Mouse (Mus musculus) forebrain, postnatal 0 days (tissue): Measurements from ENCODE around the gene Osbpl2. TPM values are rescaled to one million over a fixed set of nuclear protein-coding genes. Genes with fewer than 3 reads are reported as not detected.

Experiments
- ATAC-seq: fragments of 200-750 bp; cut with Nextera tagmentation; 2 replicates; pipeline ENCODE4 v1.8.0; 2017; ENCODE audit warnings: mild to moderate bottlenecking, moderate library complexity
- DNase-seq: peaks from one replicate; pipeline ENCODE4 v3.0.0-alpha.2; 2015
- H3K27ac ChIP-seq: fragments of 300-500 bp; sonication (generic); 2 replicates; pipeline ENCODE4 v1.5.1; 2014; ENCODE audit warnings: low read depth, mild to moderate bottlenecking, antibody characterized with exemption, low read length, moderate library complexity, mixed read lengths
- H3K27me3 ChIP-seq: fragments of 300-500 bp; sonication (generic); 2 replicates; pipeline ENCODE4 v1.6.1; 2014; ENCODE audit warnings: mild to moderate bottlenecking, low read length, mixed read lengths; ENCODE audit not compliant: insufficient read depth
- H3K36me3 ChIP-seq: fragments of 300-500 bp; sonication (generic); 2 replicates; pipeline ENCODE4 v1.6.1; 2014; ENCODE audit warnings: mild to moderate bottlenecking, moderate library complexity; ENCODE audit not compliant: insufficient read depth
- H3K4me1 ChIP-seq: fragments of 300-500 bp; sonication (generic); 2 replicates; pipeline ENCODE4 v1.6.1; 2014; ENCODE audit warnings: antibody characterized with exemption; ENCODE audit not compliant: insufficient read depth
- H3K4me2 ChIP-seq: fragments of 300-500 bp; sonication (generic); 2 replicates; pipeline ENCODE4 v1.6.1; 2014; ENCODE audit warnings: low read depth, mild to moderate bottlenecking, moderate library complexity
- H3K4me3 ChIP-seq: fragments of 300-500 bp; sonication (generic); 2 replicates; pipeline ENCODE4 v1.5.1; 2014; ENCODE audit warnings: low read depth, low read length, mixed read lengths
- H3K9ac ChIP-seq: fragments of 300-500 bp; sonication (generic); 2 replicates; pipeline ENCODE4 v1.6.1; 2014; ENCODE audit warnings: mild to moderate bottlenecking
- H3K9me3 ChIP-seq: fragments of 300-500 bp; sonication (generic); 2 replicates; pipeline ENCODE4 v1.6.1; 2016; ENCODE audit warnings: low read length
- CTCF ChIP-seq: sonication (generic); IDR thresholded peaks from 2 replicates; pipeline ENCODE4 v1.5.1; 2016; ENCODE audit warnings: antibody characterized with exemption, control low read depth, low read depth
- WGBS: fragments of 180-500 bp; shearing (Covaris S2); extraction: QIAGEN DNeasy Blood & Tissue Kit; methylation state at CpG from one replicate; pipeline ENCODE4 v1.1.7; 2014; 5-methylcytosine and 5-hydroxymethylcytosine counted together
- polyA plus RNA-seq: library from polyadenylated mRNA; unstranded; fragments of >200 nt; fragmentation: Nextera tagmentation; extraction: Ambion mirVana; gene quantifications from 2 replicates; pipeline ENCODE4 v1.2.1, GENCODE M21; 2015
- total RNA-seq: library from RNA; depleted of rRNA; stranded (reverse); fragments of >200 nt; gene quantifications from 2 replicates; pipeline ENCODE4 v1.2.3, GENCODE M21; 2014

Osbpl2 gene
- total and polyA plus RNA-seq, 2 experiments from 2014 or later: 64.2 to 69.8 TPM

DNA sequence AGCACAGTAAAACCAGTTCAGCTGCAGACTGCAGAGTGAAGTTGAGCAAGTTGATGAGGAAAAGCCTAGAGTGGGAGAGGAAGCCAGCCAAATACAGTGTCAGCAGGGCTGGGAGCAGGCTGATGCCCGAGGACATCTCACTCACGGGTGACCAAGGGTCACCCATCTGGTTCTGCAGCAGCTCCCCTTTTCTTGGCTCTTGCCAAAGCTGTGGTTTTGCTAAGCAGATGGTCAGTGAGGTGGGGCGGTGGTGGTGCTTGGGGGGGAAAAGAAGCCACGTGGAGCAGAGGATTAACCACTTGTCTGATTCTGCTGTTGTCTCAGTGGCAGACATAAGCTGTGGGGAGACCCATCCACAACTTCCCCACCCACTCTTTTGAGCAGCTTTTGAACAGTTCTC lies 7.1 kb downstream of the Osbpl2 start:
- ATAC-seq (peak; percentile 27; the same call in 1 of the 2 replicates), DNase-seq (no peak)
- WGBS: 12% methylated on average over 4 of the region's 4 CpGs
- H3K36me3 ChIP-seq: 0 out of 2 replicates have a peak, but pooled peaks cover 4% of the 10 kb centered on the region
- H3K4me2 ChIP-seq: no peak overlapping the region
- no peaks in the 10 kb centered on the region for H3K4me1 ChIP-seq
- H3K27ac ChIP-seq: no peak overlapping the region
- H3K27me3 ChIP-seq: no peaks in the 10 kb centered on the region
- H3K9me3 ChIP-seq: no peaks in the 10 kb centered on the region
- H3K4me3 ChIP-seq: no peak overlapping the region
- no peak for TF ChIP-seq CTCF
- H3K9ac ChIP-seq: no peak overlapping the region

DNA sequence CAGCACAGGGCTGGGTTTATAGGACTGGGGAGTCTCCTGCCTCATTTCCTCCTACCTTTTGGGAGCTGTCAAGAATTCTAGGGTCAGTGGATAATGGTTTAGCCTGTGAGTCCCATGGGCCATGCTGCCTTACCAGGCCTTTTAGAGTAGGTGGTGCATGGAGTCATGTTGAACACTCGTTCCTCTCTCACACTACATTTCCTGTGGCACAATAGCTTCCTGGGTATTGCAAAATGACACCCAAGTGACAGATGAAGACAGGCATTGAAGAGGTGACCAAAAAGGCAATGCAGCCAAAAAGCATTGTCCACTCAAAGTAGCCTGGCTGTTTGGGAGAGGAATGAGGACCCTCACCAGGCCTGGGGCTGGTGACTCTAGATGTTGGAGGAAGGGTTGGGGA lies 8.6 kb downstream of the Osbpl2 start:
- H3K27me3 ChIP-seq: no peaks in the 10 kb centered on the region
- 65% methylated on average over 1 of the region's 1 CpGs for WGBS
- H3K4me2 ChIP-seq: no peak overlapping the region
- 0 out of 2 replicates have a peak, but pooled peaks cover 4% of the 10 kb centered on the region for H3K36me3 ChIP-seq
- no peak for ATAC-seq
- H3K27ac ChIP-seq: no peak overlapping the region
- no peak for TF ChIP-seq CTCF
- no peak for DNase-seq
- no peaks in the 10 kb centered on the region for H3K9me3 ChIP-seq
- no peak overlapping the region for H3K9ac ChIP-seq
- H3K4me1 ChIP-seq: no peaks in the 10 kb centered on the region
- no peak overlapping the region for H3K4me3 ChIP-seq

GRCm38 (mm10) chr2:180133231-180133630 lies 14.1 kb downstream of the Osbpl2 start:
- Histone ChIP-seq H3K9ac (no peak overlapping the region), H3K4me3 (no peak overlapping the region), H3K27me3 (no peaks in the 10 kb centered on the region), H3K4me1 (no peaks in the 10 kb centered on the region), H3K36me3 (peaks cover under 1% of the 10 kb centered on the region; the same call in 1 of the 2 replicates), H3K4me2 (no peak overlapping the region), H3K9me3 (no peaks in the 10 kb centered on the region), H3K27ac (no peak overlapping the region)
- no peak for DNase-seq
- no peak for ATAC-seq
- 99% methylated on average over 4 of the region's 4 CpGs for WGBS
- TF ChIP-seq CTCF: no peak

DNA sequence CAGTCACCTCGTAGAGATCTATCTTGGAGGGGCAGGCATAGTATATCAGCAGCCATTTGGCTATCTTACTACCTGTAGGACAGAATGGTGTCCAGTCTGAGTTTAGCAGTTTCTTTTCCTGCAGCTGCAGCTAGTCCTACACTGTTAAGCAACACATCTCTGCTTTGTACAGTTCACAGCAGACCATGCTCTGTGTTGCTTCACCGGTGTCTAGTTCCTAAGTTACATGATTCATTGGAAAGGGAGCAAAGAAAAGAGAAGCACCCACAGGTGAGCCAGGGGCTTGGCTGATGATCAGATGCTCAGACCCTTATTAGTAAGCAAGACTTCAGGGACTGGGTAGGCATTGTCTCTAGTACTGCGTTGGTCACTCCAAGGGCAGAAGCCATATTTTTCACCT lies 14.8 kb downstream of the Osbpl2 start:
- no peak overlapping the region for H3K4me3 ChIP-seq
- H3K9ac ChIP-seq: no peak overlapping the region
- no peaks in the 10 kb centered on the region for H3K4me1 ChIP-seq
- no peaks in the 10 kb centered on the region for H3K9me3 ChIP-seq
- peaks cover 8% of the 10 kb centered on the region for H3K36me3 ChIP-seq
- H3K4me2 ChIP-seq: no peak overlapping the region
- DNase-seq: no peak
- 94% methylated on average over 3 of the region's 3 CpGs for WGBS
- H3K27ac ChIP-seq: no peak overlapping the region
- ATAC-seq: no peak
- no peak for TF ChIP-seq CTCF
- H3K27me3 ChIP-seq: no peaks in the 10 kb centered on the region

GRCm38 (mm10) chr2:180135414-180135813 lies 16.3 kb downstream of the Osbpl2 start:
- H3K27me3 ChIP-seq: no peaks in the 10 kb centered on the region
- peaks cover 23% of the 10 kb centered on the region for H3K36me3 ChIP-seq
- 84% methylated on average over 5 of the region's 5 CpGs for WGBS
- H3K27ac ChIP-seq: no peak overlapping the region
- H3K9ac ChIP-seq: no peak overlapping the region
- no peaks in the 10 kb centered on the region for H3K4me1 ChIP-seq
- no peak overlapping the region for H3K4me2 ChIP-seq
- no peak for DNase-seq
- TF ChIP-seq CTCF: no peak
- no peaks in the 10 kb centered on the region for H3K9me3 ChIP-seq
- no peak for ATAC-seq
- no peak overlapping the region for H3K4me3 ChIP-seq

GRCm38 (mm10) chr2:180146091-180146490 lies 27.0 kb downstream of the Osbpl2 start:
- H3K27me3 ChIP-seq: no peaks in the 10 kb centered on the region
- H3K9ac ChIP-seq: no peak overlapping the region
- WGBS: 82% methylated on average over 2 of the region's 2 CpGs
- no peaks in the 10 kb centered on the region for H3K4me1 ChIP-seq
- H3K36me3 ChIP-seq: peaks cover 79% of the 10 kb centered on the region
- ATAC-seq: no peak
- no peak overlapping the region for H3K4me2 ChIP-seq
- TF ChIP-seq CTCF: no peak
- H3K9me3 ChIP-seq: no peaks in the 10 kb centered on the region
- DNase-seq: no peak
- no peak overlapping the region for H3K4me3 ChIP-seq
- no peak overlapping the region for H3K27ac ChIP-seq

DNA sequence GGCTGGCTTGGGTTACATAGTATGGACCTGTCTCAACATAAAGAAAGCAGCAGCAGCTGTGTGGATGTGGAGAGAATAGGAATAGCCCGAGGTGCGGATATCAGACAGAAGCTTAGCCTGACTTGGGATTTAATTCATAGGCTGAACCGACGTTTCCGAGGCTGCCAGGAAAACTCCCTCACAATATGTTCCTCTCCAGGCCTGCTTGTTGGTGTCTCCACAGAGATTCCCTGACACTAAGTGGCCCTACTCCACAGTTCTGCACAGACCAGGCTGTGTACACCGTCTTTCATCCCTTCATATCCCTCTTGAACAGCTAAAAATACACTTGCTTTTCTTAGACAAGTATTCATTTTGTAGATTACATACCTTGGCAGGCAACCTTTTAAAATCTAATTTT lies 28.3 kb downstream of the Osbpl2 start:
- peaks cover 72% of the 10 kb centered on the region for H3K36me3 ChIP-seq
- H3K27ac ChIP-seq: no peak overlapping the region
- H3K4me2 ChIP-seq: no peak overlapping the region
- H3K9ac ChIP-seq: no peak overlapping the region
- no peaks in the 10 kb centered on the region for H3K9me3 ChIP-seq
- no peaks in the 10 kb centered on the region for H3K27me3 ChIP-seq
- ATAC-seq (0 out of 2 replicates have a peak, but pooled peaks have one; percentile 36), DNase-seq (peak; percentile 12)
- WGBS: 71% methylated on average over 6 of the region's 6 CpGs
- H3K4me1 ChIP-seq: no peaks in the 10 kb centered on the region
- no peak for TF ChIP-seq CTCF
- H3K4me3 ChIP-seq: no peak overlapping the region
